Mouse (Mus musculus) stomach, embryonic 16.5 days (tissue): ENCODE measurements at regions not wholly inside any gene's neighbourhood (a gene's known extent, or its start where the extent isn't known, plus 50 kb on each side); places are given as distances from the start of the nearest gene placed in this dataset.

ENCODE experiments used
- ATAC-seq: fragments of 200-750 bp; cut with Nextera tagmentation; 2 replicates; pipeline ENCODE4 v1.8.0; 2017; ENCODE audit warnings: moderate number of reproducible peaks, moderate TSS enrichment; ENCODE audit not compliant: insufficient read depth, low FRiP score
- H3K27ac ChIP-seq: fragments of 300-500 bp; sonication (generic); 2 replicates; pipeline ENCODE4 v1.5.1; 2014; ENCODE audit warnings: low read length
- H3K27me3 ChIP-seq: fragments of 300-500 bp; sonication (generic); 2 replicates; pipeline ENCODE4 v1.6.1; 2014; ENCODE audit warnings: low read length, control low read depth, mixed read lengths; ENCODE audit not compliant: control insufficient read depth, insufficient read depth
- H3K36me3 ChIP-seq: fragments of 300-500 bp; sonication (generic); 2 replicates; pipeline ENCODE4 v1.6.1; 2014; ENCODE audit warnings: low read length; ENCODE audit not compliant: control insufficient read depth, insufficient read depth
- H3K4me1 ChIP-seq: fragments of 300-500 bp; sonication (generic); 2 replicates; pipeline ENCODE4 v1.6.1; 2014; ENCODE audit warnings: low read length, control low read depth, mixed read lengths; ENCODE audit not compliant: control insufficient read depth, insufficient read depth
- H3K4me2 ChIP-seq: fragments of 300-500 bp; sonication (generic); 2 replicates; pipeline ENCODE4 v1.6.1; 2014; ENCODE audit warnings: low read depth, low read length, mixed read lengths
- H3K4me3 ChIP-seq: fragments of 300-500 bp; sonication (generic); replicated peaks from 2 replicates; pipeline ENCODE4 v1.5.1; 2014; ENCODE audit warnings: mild to moderate bottlenecking, low read length
- H3K9ac ChIP-seq: fragments of 300-500 bp; sonication (generic); 2 replicates; pipeline ENCODE4 v1.6.1; 2014; ENCODE audit warnings: low read length
- H3K9me3 ChIP-seq: fragments of 300-500 bp; sonication (generic); replicated peaks from 2 replicates; pipeline ENCODE4 v1.6.1; 2016; ENCODE audit warnings: low read length, control low read depth; ENCODE audit not compliant: control insufficient read depth
- WGBS: fragments of 180-500 bp; shearing (Covaris S2); extraction: QIAGEN DNeasy Blood & Tissue Kit; methylation state at CpG from one replicate; pipeline ENCODE4 v1.1.7; 2014; 5-methylcytosine and 5-hydroxymethylcytosine counted together

- H3K9me3 ChIP-seq = no peaks in the 10 kb centered on the region
- WGBS = 83% methylated on average over 8 of the region's 8 CpGs
Measured at GRCm38 (mm10) chr6:31262651-31263050, 135.9 kb upstream of the Mkln1 start.

GRCm38 (mm10) chr6:31263821-31264220 lies 134.7 kb upstream of the Mkln1 start:
- H3K9me3 ChIP-seq = no peaks in the 10 kb centered on the region
- H3K4me1 ChIP-seq = no peaks in the 10 kb centered on the region
- H3K36me3 ChIP-seq = no peaks in the 10 kb centered on the region
- 90% methylated on average over 6 of the region's 6 CpGs for WGBS
- no peak for ATAC-seq
- H3K4me2 ChIP-seq = no peak overlapping the region
- H3K4me3 ChIP-seq = no peak overlapping the region
- H3K27ac ChIP-seq = no peak overlapping the region
- no peak overlapping the region for H3K9ac ChIP-seq
- no peaks in the 10 kb centered on the region for H3K27me3 ChIP-seq

More at GRCm38 (mm10) chr6:31262651-31263050, 135.9 kb upstream of the Mkln1 start:
- H3K4me3 ChIP-seq = no peak overlapping the region
- H3K9ac ChIP-seq = no peak overlapping the region
- no peaks in the 10 kb centered on the region for H3K27me3 ChIP-seq
- no peak for ATAC-seq
- H3K4me2 ChIP-seq = no peak overlapping the region
- no peak overlapping the region for H3K27ac ChIP-seq
- H3K4me1 ChIP-seq = no peaks in the 10 kb centered on the region
- no peaks in the 10 kb centered on the region for H3K36me3 ChIP-seq

- no peak overlapping the region for H3K4me3 ChIP-seq
- no peak overlapping the region for H3K27ac ChIP-seq
- no peaks in the 10 kb centered on the region for H3K4me1 ChIP-seq
- no peaks in the 10 kb centered on the region for H3K9me3 ChIP-seq
- no peak overlapping the region for H3K9ac ChIP-seq
- H3K36me3 ChIP-seq = no peaks in the 10 kb centered on the region
- H3K4me2 ChIP-seq = no peak overlapping the region
- ATAC-seq = no peak
- WGBS = 68% methylated on average over 17 of the region's 17 CpGs
- H3K27me3 ChIP-seq = no peaks in the 10 kb centered on the region
Measured at GRCm38 (mm10) chr6:31266441-31267040, 132.0 kb upstream of the Mkln1 start.

- ATAC-seq = peak; percentile 29; the same call in 1 of the 2 replicates
- 52% methylated on average over 2 of the region's 2 CpGs for WGBS
- Histone ChIP-seq H3K4me3 (no peak overlapping the region), H3K27ac (no peak overlapping the region; the same call in 1 of the 2 replicates), H3K4me1 (no peaks in the 10 kb centered on the region), H3K9ac (no peak overlapping the region), H3K27me3 (no peaks in the 10 kb centered on the region), H3K9me3 (no peaks in the 10 kb centered on the region), H3K4me2 (no peak overlapping the region), H3K36me3 (no peaks in the 10 kb centered on the region)
Measured at GRCm38 (mm10) chr6:31268057-31268456, 130.5 kb upstream of the Mkln1 start.

GRCm38 (mm10) chr6:31273816-31274215 lies 124.7 kb upstream of the Mkln1 start:
- no peaks in the 10 kb centered on the region for H3K9me3 ChIP-seq
- no peak for ATAC-seq
- no peak overlapping the region for H3K4me2 ChIP-seq
- no peak overlapping the region for H3K27ac ChIP-seq
- 54% methylated on average over 5 of the region's 5 CpGs for WGBS
- H3K9ac ChIP-seq = no peak overlapping the region
- no peak overlapping the region for H3K4me3 ChIP-seq
- no peaks in the 10 kb centered on the region for H3K36me3 ChIP-seq
- H3K27me3 ChIP-seq = no peaks in the 10 kb centered on the region
- H3K4me1 ChIP-seq = no peaks in the 10 kb centered on the region

GRCm38 (mm10) chr6:31274236-31274635 lies 124.3 kb upstream of the Mkln1 start:
- H3K4me2 ChIP-seq = no peak overlapping the region
- H3K36me3 ChIP-seq = no peaks in the 10 kb centered on the region
- H3K9ac ChIP-seq = no peak overlapping the region
- no peak overlapping the region for H3K4me3 ChIP-seq
- 22% methylated on average over 11 of the region's 11 CpGs for WGBS
- H3K27ac ChIP-seq = no peak overlapping the region
- no peaks in the 10 kb centered on the region for H3K27me3 ChIP-seq
- ATAC-seq = no peak
- no peaks in the 10 kb centered on the region for H3K4me1 ChIP-seq
- H3K9me3 ChIP-seq = no peaks in the 10 kb centered on the region

GRCm38 (mm10) chr6:31277792-31278191 lies 120.7 kb upstream of the Mkln1 start:
- H3K27me3 ChIP-seq = no peaks in the 10 kb centered on the region
- H3K4me1 ChIP-seq = no peaks in the 10 kb centered on the region
- H3K9ac ChIP-seq = no peak overlapping the region
- ATAC-seq = no peak
- no peaks in the 10 kb centered on the region for H3K36me3 ChIP-seq
- H3K9me3 ChIP-seq = no peaks in the 10 kb centered on the region
- no peak overlapping the region for H3K4me3 ChIP-seq
- no peak overlapping the region for H3K27ac ChIP-seq
- 69% methylated on average over 9 of the region's 9 CpGs for WGBS
- H3K4me2 ChIP-seq = no peak overlapping the region

- Histone ChIP-seq H3K27ac (no peak overlapping the region), H3K4me1 (peaks cover 4% of the 10 kb centered on the region), H3K9ac (no peak overlapping the region), H3K36me3 (no peaks in the 10 kb centered on the region), H3K4me3 (no peak overlapping the region), H3K4me2 (no peak overlapping the region), H3K27me3 (no peaks in the 10 kb centered on the region), H3K9me3 (no peaks in the 10 kb centered on the region)
- 57% methylated on average over 8 of the region's 8 CpGs for WGBS
- ATAC-seq = no peak
Measured at GRCm38 (mm10) chr6:31283973-31284372, 114.6 kb upstream of the Mkln1 start.

- H3K36me3 ChIP-seq = no peaks in the 10 kb centered on the region
- no peak overlapping the region for H3K4me3 ChIP-seq
- 71% methylated on average over 10 of the region's 10 CpGs for WGBS
- no peak overlapping the region for H3K27ac ChIP-seq
- no peaks in the 10 kb centered on the region for H3K27me3 ChIP-seq
- no peak overlapping the region for H3K9ac ChIP-seq
- peaks cover 4% of the 10 kb centered on the region for H3K4me1 ChIP-seq
- no peaks in the 10 kb centered on the region for H3K9me3 ChIP-seq
- H3K4me2 ChIP-seq = no peak overlapping the region
- ATAC-seq = no peak
Measured at GRCm38 (mm10) chr6:31284390-31284789, 114.1 kb upstream of the Mkln1 start.
